Mouse (Mus musculus): ENCODE measurements at regions not wholly inside any gene's neighbourhood (a gene's known extent, or its start where the extent isn't known, plus 50 kb on each side); places are given as distances from the start of the nearest gene placed in this dataset.

- no peak overlapping the region for H3K27ac ChIP-seq (replicated peaks)
- no peak for ATAC-seq (replicated peaks)
- H3K27me3 ChIP-seq, result no peaks in the 10 kb centered on the region
- H3K9me3 ChIP-seq, result no peaks in the 10 kb centered on the region
- H3K4me1 ChIP-seq, result no peaks in the 10 kb centered on the region
- no peak overlapping the region for H3K9ac ChIP-seq (replicated peaks)
- no peak overlapping the region for H3K4me3 ChIP-seq
- H3K36me3 ChIP-seq, result no peaks in the 10 kb centered on the region
- no peak overlapping the region for H3K4me2 ChIP-seq (replicated peaks)
- whole genome bisulfite sequencing, result 89% methylated on average over 4 of the region's 4 CpGs
These were observed 106.7 kb upstream of the Rgs1 start for GRCm38 (mm10) chr1:144355560-144356310.

- Histone ChIP-seq H3K4me3 (no peak overlapping the region), H3K27ac (replicated peaks) (no peak overlapping the region), H3K36me3 (no peaks in the 10 kb centered on the region), H3K9ac (replicated peaks) (no peak overlapping the region), H3K9me3 (no peaks in the 10 kb centered on the region), H3K4me1 (no peaks in the 10 kb centered on the region), H3K4me2 (replicated peaks) (no peak overlapping the region), H3K27me3 (no peaks in the 10 kb centered on the region)
- no peak for ATAC-seq (replicated peaks)
- 88% methylated on average over 3 of the region's 3 CpGs for WGBS
These were observed 106.0 kb upstream of the Rgs1 start for GRCm38 (mm10) chr1:144355041-144355440.

GRCm38 (mm10) chr1:144353320-144353719 lies 104.3 kb upstream of the Rgs1 start:
- ATAC-seq (replicated peaks), result no peak
- H3K4me3 ChIP-seq, result no peak overlapping the region
- H3K9ac ChIP-seq (replicated peaks), result no peak overlapping the region
- no peaks in the 10 kb centered on the region for H3K9me3 ChIP-seq
- H3K36me3 ChIP-seq, result no peaks in the 10 kb centered on the region
- no peaks in the 10 kb centered on the region for H3K27me3 ChIP-seq
- no peaks in the 10 kb centered on the region for H3K4me1 ChIP-seq
- H3K4me2 ChIP-seq (replicated peaks), result no peak overlapping the region
- H3K27ac ChIP-seq (replicated peaks), result no peak overlapping the region

GRCm38 (mm10) chr1:144343820-144344219 lies 94.8 kb upstream of the Rgs1 start:
- Histone ChIP-seq H3K4me1 (no peaks in the 10 kb centered on the region), H3K4me3 (no peak overlapping the region), H3K27me3 (no peaks in the 10 kb centered on the region), H3K36me3 (no peaks in the 10 kb centered on the region), H3K4me2 (replicated peaks) (no peak overlapping the region), H3K9ac (replicated peaks) (no peak overlapping the region), H3K9me3 (no peaks in the 10 kb centered on the region), H3K27ac (replicated peaks) (no peak overlapping the region)
- ATAC-seq (replicated peaks), result no peak
- 100% methylated on average over 1 of the region's 1 CpGs for WGBS

- no peak overlapping the region for H3K4me2 ChIP-seq (replicated peaks)
- H3K9ac ChIP-seq (replicated peaks), result no peak overlapping the region
- H3K9me3 ChIP-seq, result no peaks in the 10 kb centered on the region
- no peaks in the 10 kb centered on the region for H3K27me3 ChIP-seq
- no peaks in the 10 kb centered on the region for H3K36me3 ChIP-seq
- 71% methylated on average over 5 of the region's 5 CpGs for WGBS
- H3K27ac ChIP-seq (replicated peaks), result no peak overlapping the region
- ATAC-seq (replicated peaks), result no peak
- H3K4me3 ChIP-seq, result no peak overlapping the region
- no peaks in the 10 kb centered on the region for H3K4me1 ChIP-seq
These were observed 94.3 kb upstream of the Rgs1 start for GRCm38 (mm10) chr1:144343299-144343698.

- H3K4me3 ChIP-seq, result no peak overlapping the region
- H3K4me2 ChIP-seq (replicated peaks), result no peak overlapping the region
- no peak overlapping the region for H3K27ac ChIP-seq (replicated peaks)
- no peak for ATAC-seq (replicated peaks)
- no peaks in the 10 kb centered on the region for H3K9me3 ChIP-seq
- H3K4me1 ChIP-seq, result no peaks in the 10 kb centered on the region
- no peak overlapping the region for H3K9ac ChIP-seq (replicated peaks)
- no peaks in the 10 kb centered on the region for H3K27me3 ChIP-seq
- no peaks in the 10 kb centered on the region for H3K36me3 ChIP-seq
- WGBS, result 91% methylated on average over 2 of the region's 2 CpGs
These were observed 88.5 kb upstream of the Rgs1 start for GRCm38 (mm10) chr1:144337572-144337971.

- H3K4me2 ChIP-seq (replicated peaks), result no peak overlapping the region
- no peaks in the 10 kb centered on the region for H3K4me1 ChIP-seq
- H3K9ac ChIP-seq (replicated peaks), result no peak overlapping the region
- H3K27me3 ChIP-seq, result no peaks in the 10 kb centered on the region
- WGBS, result 79% methylated on average over 8 of the region's 8 CpGs
- no peak overlapping the region for H3K4me3 ChIP-seq
- no peaks in the 10 kb centered on the region for H3K36me3 ChIP-seq
- H3K9me3 ChIP-seq, result no peaks in the 10 kb centered on the region
- ATAC-seq (replicated peaks), result no peak
- H3K27ac ChIP-seq (replicated peaks), result no peak overlapping the region
These were observed 81.5 kb upstream of the Rgs1 start for GRCm38 (mm10) chr1:144330365-144331050.

GRCm38 (mm10) chr1:144319406-144319805 lies 70.4 kb upstream of the Rgs1 start:
- Histone ChIP-seq H3K4me3 (no peak overlapping the region), H3K27me3 (no peaks in the 10 kb centered on the region), H3K4me2 (replicated peaks) (no peak overlapping the region), H3K27ac (replicated peaks) (no peak overlapping the region), H3K9ac (replicated peaks) (no peak overlapping the region), H3K4me1 (no peaks in the 10 kb centered on the region), H3K9me3 (no peaks in the 10 kb centered on the region), H3K36me3 (no peaks in the 10 kb centered on the region)
- WGBS, result 93% methylated on average over 6 of the region's 6 CpGs
- no peak for ATAC-seq (replicated peaks)

- Histone ChIP-seq H3K27me3 (no peaks in the 10 kb centered on the region), H3K9ac (replicated peaks) (no peak overlapping the region), H3K4me1 (no peaks in the 10 kb centered on the region), H3K4me3 (no peak overlapping the region), H3K27ac (replicated peaks) (no peak overlapping the region), H3K4me2 (replicated peaks) (no peak overlapping the region), H3K36me3 (no peaks in the 10 kb centered on the region), H3K9me3 (no peaks in the 10 kb centered on the region)
- WGBS, result 80% methylated on average over 1 of the region's 1 CpGs
- no peak for ATAC-seq (replicated peaks)
These were observed 69.2 kb upstream of the Rgs1 start for GRCm38 (mm10) chr1:144318289-144318688.

- ATAC-seq (replicated peaks), result no peak
- H3K27ac ChIP-seq (replicated peaks), result no peak overlapping the region
- H3K9me3 ChIP-seq, result no peaks in the 10 kb centered on the region
- no peak overlapping the region for H3K9ac ChIP-seq (replicated peaks)
- no peak overlapping the region for H3K4me2 ChIP-seq (replicated peaks)
- H3K4me3 ChIP-seq, result no peak overlapping the region
- H3K36me3 ChIP-seq, result no peaks in the 10 kb centered on the region
- no peaks in the 10 kb centered on the region for H3K27me3 ChIP-seq
- H3K4me1 ChIP-seq, result no peaks in the 10 kb centered on the region
- 92% methylated on average over 3 of the region's 3 CpGs for WGBS
These were observed 68.5 kb upstream of the Rgs1 start for GRCm38 (mm10) chr1:144317560-144317959.

- Histone ChIP-seq H3K4me3 (no peak overlapping the region), H3K4me2 (replicated peaks) (no peak overlapping the region), H3K36me3 (no peaks in the 10 kb centered on the region), H3K4me1 (no peaks in the 10 kb centered on the region), H3K27ac (replicated peaks) (no peak overlapping the region), H3K9ac (replicated peaks) (no peak overlapping the region), H3K27me3 (no peaks in the 10 kb centered on the region), H3K9me3 (no peaks in the 10 kb centered on the region)
- WGBS, result 89% methylated on average over 2 of the region's 2 CpGs
- ATAC-seq (replicated peaks), result no peak
These were observed 67.2 kb upstream of the Rgs1 start for GRCm38 (mm10) chr1:144316251-144316650.

GRCm38 (mm10) chr1:144314382-144314781 lies 65.3 kb upstream of the Rgs1 start:
- no peak overlapping the region for H3K4me2 ChIP-seq (replicated peaks)
- H3K9me3 ChIP-seq, result no peaks in the 10 kb centered on the region
- no peak overlapping the region for H3K9ac ChIP-seq (replicated peaks)
- WGBS, result 86% methylated on average over 2 of the region's 2 CpGs
- H3K27ac ChIP-seq (replicated peaks), result no peak overlapping the region
- H3K27me3 ChIP-seq, result no peaks in the 10 kb centered on the region
- no peaks in the 10 kb centered on the region for H3K36me3 ChIP-seq
- no peak for ATAC-seq (replicated peaks)
- H3K4me3 ChIP-seq, result no peak overlapping the region
- H3K4me1 ChIP-seq, result no peaks in the 10 kb centered on the region

GRCm38 (mm10) chr1:144313318-144313717 lies 64.3 kb upstream of the Rgs1 start:
- no peak for ATAC-seq (replicated peaks)
- Histone ChIP-seq H3K27ac (replicated peaks) (no peak overlapping the region), H3K27me3 (no peaks in the 10 kb centered on the region), H3K36me3 (no peaks in the 10 kb centered on the region), H3K9me3 (no peaks in the 10 kb centered on the region), H3K9ac (replicated peaks) (no peak overlapping the region), H3K4me1 (no peaks in the 10 kb centered on the region), H3K4me3 (no peak overlapping the region), H3K4me2 (replicated peaks) (no peak overlapping the region)
- WGBS, result 92% methylated on average over 1 of the region's 1 CpGs

All from forebrain, embryonic 15.5 days (tissue).